Mouse (Mus musculus): ENCODE results near the gene Tgfb2. TPM values are rescaled to one million over a fixed set of nuclear protein-coding genes. Genes with fewer than 3 reads are reported as not detected.

Tgfb2 gene
- 47.8 and 67.6 TPM in 2 replicates for polyA plus RNA-seq (2014; fragmentation: Nextera tagmentation; extraction: Ambion mirVana)

- no peaks in the 10 kb centered on the region for H3K27me3 ChIP-seq (replicated peaks; ENCODE audit: control insufficient read depth, insufficient read depth, low read length)
- peaks cover 8% of the 10 kb centered on the region; the same call in 1 of the 2 replicates for H3K4me1 ChIP-seq (ENCODE audit: control insufficient read depth, insufficient read depth, low read length)
- ATAC-seq (ENCODE audit: low read depth) (peak; percentile 15), DNase-seq (ENCODE audit: low spot score) (peak; percentile 83)
- no peaks in the 10 kb centered on the region for H3K36me3 ChIP-seq (ENCODE audit: control insufficient read depth, insufficient read depth, low read length)
- H3K4me3 ChIP-seq (ENCODE audit: low read depth, low read length), result peak within 1 kb of the TSS; percentile 58
- peak within 1 kb of the TSS; percentile 92 for H3K9ac ChIP-seq (ENCODE audit: low read depth, low read length)
- H3K4me2 ChIP-seq (ENCODE audit: low read depth, low read length), result peak within 1 kb of the TSS; percentile 87
- WGBS, result 2% methylated on average over 10 of the region's 12 CpGs
- H3K9me3 ChIP-seq (ENCODE audit: control insufficient read depth, low read length), result no peaks in the 10 kb centered on the region
- peak within 1 kb of the TSS; percentile 92 for H3K27ac ChIP-seq (replicated peaks; ENCODE audit: low read depth, low read length)
These were observed at the start of gene Tgfb2 for GRCm38 (mm10) chr1:186705915-186706248. TSS of gene Tgfb2 (minus strand) at chr1:186705989.

DNA sequence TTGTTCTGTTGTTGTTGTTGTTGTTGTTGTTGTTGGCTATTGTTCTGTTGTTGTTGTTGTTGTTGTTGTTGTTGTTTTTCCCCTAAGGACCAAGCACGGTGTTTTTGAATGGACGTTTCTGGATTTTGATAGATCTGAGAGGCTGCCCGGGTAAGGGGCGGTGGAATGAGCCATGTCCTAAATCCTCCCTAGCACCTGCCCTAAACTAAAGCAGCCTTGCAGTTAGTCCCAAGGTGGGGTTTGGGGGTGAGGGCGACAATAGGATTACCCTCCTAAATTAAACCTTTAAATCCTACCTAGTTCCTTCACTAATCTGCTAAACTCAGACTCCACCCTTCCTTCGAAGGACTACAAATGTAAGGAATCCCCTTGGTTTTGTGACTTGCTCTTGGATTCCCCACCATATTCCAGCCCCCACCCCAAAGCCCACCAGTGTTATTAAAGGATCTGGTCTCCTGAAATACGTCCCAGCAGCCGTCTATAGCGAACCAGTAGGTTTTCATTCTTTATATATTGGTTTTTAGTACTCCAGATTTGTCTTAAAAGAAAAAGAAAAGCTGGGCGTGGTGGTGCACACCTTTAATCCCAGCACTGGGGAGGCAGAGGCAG lies 44.0 kb upstream of the Tgfb2 start:
- Histone ChIP-seq H3K9me3 (ENCODE audit: control insufficient read depth, low read length) (no peaks in the 10 kb centered on the region), H3K27me3 (replicated peaks; ENCODE audit: control insufficient read depth, insufficient read depth, low read length) (no peaks in the 10 kb centered on the region), H3K4me2 (ENCODE audit: low read depth, low read length) (peak overlapping the region; percentile 69), H3K4me1 (ENCODE audit: control insufficient read depth, insufficient read depth, low read length) (peaks cover 12% of the 10 kb centered on the region), H3K27ac (replicated peaks; ENCODE audit: low read depth, low read length) (peak overlapping the region; percentile 80), H3K4me3 (ENCODE audit: low read depth, low read length) (peak overlapping the region; percentile 64), H3K36me3 (ENCODE audit: control insufficient read depth, insufficient read depth, low read length) (no peaks in the 10 kb centered on the region), H3K9ac (ENCODE audit: low read depth, low read length) (peak overlapping the region; percentile 78)
- ATAC-seq (ENCODE audit: low read depth), result peak; percentile 69
- 35% methylated on average over 10 of the region's 10 CpGs for WGBS
- peak; percentile 24 for DNase-seq (ENCODE audit: low spot score)

DNA sequence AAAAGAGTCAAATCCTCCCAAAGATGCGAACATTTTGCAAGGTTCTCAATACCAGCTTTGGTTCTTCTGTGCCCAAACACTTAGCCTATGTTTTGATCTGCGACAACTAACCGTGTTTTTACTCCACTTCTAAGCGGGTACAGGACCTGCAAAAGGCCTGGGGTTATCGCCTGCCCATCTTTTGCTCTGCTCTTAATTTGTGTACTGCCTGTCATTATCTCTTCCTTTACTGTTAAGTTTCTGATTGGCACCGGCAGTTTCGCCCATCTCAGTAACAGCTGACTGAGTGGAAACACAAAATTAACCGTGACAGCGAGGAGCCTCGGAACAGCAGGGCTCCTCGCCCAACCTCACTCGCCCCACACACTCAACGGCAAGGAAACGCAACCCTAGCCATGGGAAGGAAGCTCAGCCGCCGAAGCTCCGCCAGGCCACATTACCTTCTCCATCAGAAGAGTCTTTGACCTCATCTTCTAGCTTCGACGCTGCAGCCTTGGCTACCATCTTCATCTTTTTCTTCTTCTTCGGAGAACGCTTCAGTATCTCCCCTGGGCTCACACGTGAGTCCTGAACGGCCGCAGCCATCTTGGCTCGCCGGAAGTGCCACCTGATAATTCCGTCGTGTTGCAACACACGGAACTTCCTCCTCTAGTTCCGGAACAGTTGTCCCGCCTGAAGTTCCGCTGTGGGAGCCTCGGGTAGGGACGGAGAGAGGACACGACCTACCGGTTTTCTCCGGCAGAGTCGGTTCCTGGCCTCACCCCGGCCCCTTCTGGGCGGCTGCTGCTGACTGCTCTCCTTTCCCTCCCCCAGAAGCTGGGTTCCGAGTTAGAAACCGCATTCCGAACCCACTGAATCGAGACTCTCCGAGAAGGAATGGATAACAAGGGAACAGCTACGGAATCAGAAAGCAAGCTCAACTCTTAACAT lies 43.2 kb upstream of the Tgfb2 start, which contains the start of gene Rrp15:
Gene Rrp15 (minus strand): TSS at position 635 of the 930 bp plus-strand sequence.
- Histone ChIP-seq H3K27ac (replicated peaks; ENCODE audit: low read depth, low read length) (peak within 1 kb of the TSS; percentile 80), H3K9me3 (ENCODE audit: control insufficient read depth, low read length) (no peaks in the 10 kb centered on the region), H3K36me3 (ENCODE audit: control insufficient read depth, insufficient read depth, low read length) (no peaks in the 10 kb centered on the region), H3K27me3 (replicated peaks; ENCODE audit: control insufficient read depth, insufficient read depth, low read length) (no peaks in the 10 kb centered on the region), H3K4me2 (ENCODE audit: low read depth, low read length) (peak within 1 kb of the TSS; percentile 69), H3K9ac (ENCODE audit: low read depth, low read length) (peak within 1 kb of the TSS; percentile 78), H3K4me1 (ENCODE audit: control insufficient read depth, insufficient read depth, low read length) (peaks cover 12% of the 10 kb centered on the region), H3K4me3 (ENCODE audit: low read depth, low read length) (peak within 1 kb of the TSS; percentile 64)
- WGBS, result under 1% methylated on average over 46 of the region's 46 CpGs
- peak; percentile 96 for ATAC-seq (ENCODE audit: low read depth)
- peak; percentile 91 for DNase-seq (ENCODE audit: low spot score)

GRCm38 (mm10) chr1:186739828-186740227 lies 34.0 kb upstream of the Tgfb2 start:
- Histone ChIP-seq H3K4me3 (ENCODE audit: low read depth, low read length) (no peak overlapping the region), H3K4me2 (ENCODE audit: low read depth, low read length) (no peak overlapping the region), H3K4me1 (ENCODE audit: control insufficient read depth, insufficient read depth, low read length) (0 out of 2 replicates have a peak, but pooled peaks cover 4% of the 10 kb centered on the region), H3K9ac (ENCODE audit: low read depth, low read length) (no peak overlapping the region), H3K27ac (replicated peaks; ENCODE audit: low read depth, low read length) (no peak overlapping the region), H3K9me3 (ENCODE audit: control insufficient read depth, low read length) (no peaks in the 10 kb centered on the region), H3K36me3 (ENCODE audit: control insufficient read depth, insufficient read depth, low read length) (peaks cover 46% of the 10 kb centered on the region), H3K27me3 (replicated peaks; ENCODE audit: control insufficient read depth, insufficient read depth, low read length) (no peaks in the 10 kb centered on the region)
- ATAC-seq (ENCODE audit: low read depth) (0 out of 2 replicates have a peak, but pooled peaks have one; percentile 65), DNase-seq (ENCODE audit: low spot score) (peak; percentile 58)
- WGBS, result 74% methylated on average over 7 of the region's 7 CpGs

DNA sequence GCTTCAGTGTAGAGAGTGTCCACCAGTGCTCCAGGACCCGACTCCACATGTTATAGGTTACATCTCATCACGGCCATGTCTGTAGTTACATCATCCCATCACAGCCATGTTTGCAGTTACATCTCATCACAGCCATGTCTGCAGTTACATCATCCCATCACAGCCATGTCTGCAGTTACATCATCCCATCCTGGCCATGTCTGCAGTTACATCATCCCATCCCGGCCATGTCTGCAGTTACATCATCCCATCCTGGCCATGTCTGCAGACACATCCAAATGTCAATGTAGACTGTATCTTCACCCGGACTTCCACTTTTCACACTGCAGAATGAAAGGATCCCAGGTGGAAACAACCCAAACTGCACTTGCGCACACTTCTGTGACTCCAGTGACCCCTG lies 29.7 kb upstream of the Tgfb2 start:
- DNase-seq (ENCODE audit: low spot score), result no peak
- WGBS, result 95% methylated on average over 5 of the region's 5 CpGs
- H3K4me2 ChIP-seq (ENCODE audit: low read depth, low read length), result no peak overlapping the region
- H3K27ac ChIP-seq (replicated peaks; ENCODE audit: low read depth, low read length), result no peak overlapping the region
- H3K9me3 ChIP-seq (ENCODE audit: control insufficient read depth, low read length), result no peaks in the 10 kb centered on the region
- no peak overlapping the region for H3K9ac ChIP-seq (ENCODE audit: low read depth, low read length)
- no peaks in the 10 kb centered on the region for H3K4me1 ChIP-seq (ENCODE audit: control insufficient read depth, insufficient read depth, low read length)
- no peak for ATAC-seq (ENCODE audit: low read depth)
- H3K36me3 ChIP-seq (ENCODE audit: control insufficient read depth, insufficient read depth, low read length), result peaks cover 62% of the 10 kb centered on the region
- no peaks in the 10 kb centered on the region for H3K27me3 ChIP-seq (replicated peaks; ENCODE audit: control insufficient read depth, insufficient read depth, low read length)
- H3K4me3 ChIP-seq (ENCODE audit: low read depth, low read length), result no peak overlapping the region

DNA sequence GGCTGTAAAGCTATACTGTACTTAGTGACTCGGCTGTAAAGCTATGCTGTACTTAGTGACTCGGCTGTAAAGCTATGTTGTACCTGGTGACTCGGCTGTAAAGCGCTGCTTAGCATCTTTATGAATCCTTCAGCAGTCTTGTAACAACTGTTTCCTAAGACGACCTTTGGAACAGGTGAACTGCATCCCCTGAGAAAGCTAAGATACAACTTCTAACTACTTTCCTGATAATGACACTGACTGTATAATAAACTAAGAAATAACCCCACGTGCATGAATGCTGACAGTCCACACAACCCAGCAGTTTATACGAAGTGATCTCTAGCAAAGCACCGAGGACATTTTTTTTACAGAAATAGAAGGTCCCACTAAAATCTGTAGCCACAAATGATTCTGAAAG lies 27.3 kb upstream of the Tgfb2 start:
- Histone ChIP-seq H3K27ac (replicated peaks; ENCODE audit: low read depth, low read length) (no peak overlapping the region), H3K4me1 (ENCODE audit: control insufficient read depth, insufficient read depth, low read length) (no peaks in the 10 kb centered on the region), H3K36me3 (ENCODE audit: control insufficient read depth, insufficient read depth, low read length) (peaks cover 46% of the 10 kb centered on the region), H3K27me3 (replicated peaks; ENCODE audit: control insufficient read depth, insufficient read depth, low read length) (no peaks in the 10 kb centered on the region), H3K9me3 (ENCODE audit: control insufficient read depth, low read length) (no peaks in the 10 kb centered on the region), H3K9ac (ENCODE audit: low read depth, low read length) (no peak overlapping the region), H3K4me3 (ENCODE audit: low read depth, low read length) (no peak overlapping the region), H3K4me2 (ENCODE audit: low read depth, low read length) (no peak overlapping the region)
- 96% methylated on average over 8 of the region's 8 CpGs for WGBS
- no peak for DNase-seq (ENCODE audit: low spot score)
- ATAC-seq (ENCODE audit: low read depth), result no peak

DNA sequence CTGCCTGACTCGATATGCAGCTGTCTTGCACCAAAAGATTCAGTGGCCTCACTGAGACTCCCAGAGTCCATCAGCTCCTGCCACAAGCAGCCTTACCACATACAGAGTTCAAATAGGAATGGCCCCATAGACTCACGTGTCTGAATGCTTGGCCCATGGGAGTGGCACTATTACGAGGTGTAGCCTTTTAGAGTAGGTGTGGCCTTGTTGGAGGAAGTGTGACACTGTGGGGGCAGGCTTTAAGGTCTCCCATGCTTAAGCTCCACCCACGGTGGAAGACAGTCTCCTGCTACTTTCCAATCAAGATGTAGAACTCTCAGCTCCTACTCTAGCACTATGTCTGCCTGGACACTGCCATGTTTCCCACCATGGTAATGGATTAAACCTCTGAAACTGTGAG lies 23.0 kb upstream of the Tgfb2 start:
- Histone ChIP-seq H3K4me1 (ENCODE audit: control insufficient read depth, insufficient read depth, low read length) (no peaks in the 10 kb centered on the region), H3K36me3 (ENCODE audit: control insufficient read depth, insufficient read depth, low read length) (0 out of 2 replicates have a peak, but pooled peaks cover 5% of the 10 kb centered on the region), H3K27me3 (replicated peaks; ENCODE audit: control insufficient read depth, insufficient read depth, low read length) (no peaks in the 10 kb centered on the region), H3K4me2 (ENCODE audit: low read depth, low read length) (no peak overlapping the region), H3K4me3 (ENCODE audit: low read depth, low read length) (no peak overlapping the region), H3K9ac (ENCODE audit: low read depth, low read length) (no peak overlapping the region), H3K27ac (replicated peaks; ENCODE audit: low read depth, low read length) (no peak overlapping the region), H3K9me3 (ENCODE audit: control insufficient read depth, low read length) (no peaks in the 10 kb centered on the region)
- WGBS, result 69% methylated on average over 4 of the region's 4 CpGs
- DNase-seq (ENCODE audit: low spot score), result no peak
- no peak for ATAC-seq (ENCODE audit: low read depth)

DNA sequence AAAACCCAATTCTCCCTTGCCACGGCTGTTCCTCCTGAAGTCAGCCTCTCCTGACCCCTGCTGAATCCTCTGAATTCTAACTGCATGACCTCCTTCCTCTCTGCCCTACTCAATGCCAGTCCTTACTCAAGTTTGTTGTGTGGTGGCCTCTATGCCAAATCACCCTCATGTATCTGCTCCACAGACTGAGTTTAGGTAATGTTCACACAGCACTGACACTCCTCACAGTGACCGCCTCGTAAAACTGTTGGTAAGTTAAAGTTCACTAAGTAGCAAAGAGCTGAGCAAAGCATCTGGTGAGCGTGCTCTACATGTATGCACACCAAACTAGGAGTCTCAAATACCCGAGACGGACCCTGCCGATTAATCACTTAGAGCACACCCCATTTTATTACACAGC lies 20.3 kb upstream of the Tgfb2 start:
- WGBS, result 74% methylated on average over 7 of the region's 7 CpGs
- Histone ChIP-seq H3K4me2 (ENCODE audit: low read depth, low read length) (no peak overlapping the region), H3K4me1 (ENCODE audit: control insufficient read depth, insufficient read depth, low read length) (no peaks in the 10 kb centered on the region), H3K27ac (replicated peaks; ENCODE audit: low read depth, low read length) (no peak overlapping the region), H3K4me3 (ENCODE audit: low read depth, low read length) (no peak overlapping the region), H3K36me3 (ENCODE audit: control insufficient read depth, insufficient read depth, low read length) (0 out of 2 replicates have a peak, but pooled peaks cover 3% of the 10 kb centered on the region), H3K27me3 (replicated peaks; ENCODE audit: control insufficient read depth, insufficient read depth, low read length) (no peaks in the 10 kb centered on the region), H3K9me3 (ENCODE audit: control insufficient read depth, low read length) (no peaks in the 10 kb centered on the region), H3K9ac (ENCODE audit: low read depth, low read length) (no peak overlapping the region)
- ATAC-seq (ENCODE audit: low read depth) (no peak), DNase-seq (ENCODE audit: low spot score) (no peak)

All from embryonic facial prominence, embryonic 14.5 days (tissue).